Mouse (Mus musculus) left cerebral cortex, postnatal 4 days (tissue): ENCODE results near the gene Uvrag. TPM values are rescaled to one million over a fixed set of nuclear protein-coding genes. Genes with fewer than 3 reads are reported as not detected.

Experiments used
- DNase-seq: peaks from one replicate; pipeline ENCODE4 v3.0.0-alpha.2; 2022
- intact Hi-C: fragments of 180-260 bp; cut with DNase I; formaldehyde crosslinking; loops from one replicate; pipeline ENCODE4 v1.15.1; 2025
- total RNA-seq, 2 experiments: library from RNA; stranded (reverse); gene quantifications; 2 replicates each; pipeline ENCODE4 v1.2.3; 2021

Gene Uvrag
- total RNA-seq, 2 experiments from 2014 or later = 36.3 to 37.4 TPM

- intact Hi-C loops = loop anchor here (5.0 kb wide), 1 partner anchor 353 kb away; no protein-coding TSS in a partner anchor
- no peak for DNase-seq
Measured at GRCm38 (mm10) chr7:98835519-98836441, 305.2 kb downstream of the Uvrag start.

Other genes starting within 250 kb of the Uvrag start
- 10 to 100 TPM; 31.9 to 37.2 TPM for gene Dgat2, start 41.6 kb upstream of the Uvrag start, total RNA-seq
- under 1 TPM in 1 of 2 experiments, not detected in 1; 0.26 TPM for gene Mogat2, start 97.5 kb upstream of the Uvrag start, total RNA-seq
- gene Map6, start 126.3 kb upstream of the Uvrag start, total RNA-seq = 100 to 1,000 TPM; 277 to 282 TPM
- gene Serpinh1, start 212.1 kb upstream of the Uvrag start, total RNA-seq = 10 to 100 TPM; 63.7 to 65.6 TPM
- gene Gdpd5, start 240.3 kb upstream of the Uvrag start, total RNA-seq = 10 to 100 TPM; 54.4 to 63.0 TPM